Mouse (Mus musculus) megakaryocyte progenitor cell, adult 5-6 weeks (primary cell): ENCODE results near the gene 1110004F10Rik. TPM values are rescaled to one million over a fixed set of nuclear protein-coding genes. Genes with fewer than 3 reads are reported as not detected.

Source experiments
- ATAC-seq: replicated peaks from 2 replicates; pipeline ENCODE4 v1.8.0; 2016; ENCODE audit warnings: mild to moderate bottlenecking, moderate TSS enrichment, inconsistent platforms; ENCODE audit not compliant: poor library complexity
- total RNA-seq, 2 experiments: library from RNA; stranded (forward) in 1 of 2; stranded (reverse) in 1 of 2; fragments of 157-497, 149-512 nt in 1 of 2; fragments of 200-1000 nt in 1 of 2; gene quantifications; 2 replicates each; pipeline versions ENCODE4 v1.2.3 to v1.2.4; 2015 to 2017

The 1110004F10Rik gene
- total RNA-seq, 2 experiments from 2014 or later, result 157 to 268 TPM

GRCm38 (mm10) chr7:116134413-116135292 is 95.5 kb downstream of the 1110004F10Rik start:
- peak; percentile 18; the same call in 1 of the 2 replicates for ATAC-seq

GRCm38 (mm10) chr7:116137149-116137548 is 98.0 kb downstream of the 1110004F10Rik start:
- ATAC-seq, result peak; percentile 38

- ATAC-seq, result no peak
Measured at GRCm38 (mm10) chr7:116137671-116138070, 98.5 kb downstream of the 1110004F10Rik start.

- no peak for ATAC-seq
Measured at GRCm38 (mm10) chr7:116145030-116145429, 105.8 kb downstream of the 1110004F10Rik start.

- no peak for ATAC-seq
Measured at GRCm38 (mm10) chr7:116147114-116147513, 107.9 kb downstream of the 1110004F10Rik start.

GRCm38 (mm10) chr7:116149568-116149967 is 110.4 kb downstream of the 1110004F10Rik start:
- peak; percentile 92 for ATAC-seq

- ATAC-seq, result peak; percentile 35; the same call in 1 of the 2 replicates
Measured at GRCm38 (mm10) chr7:116153781-116154368, 114.7 kb downstream of the 1110004F10Rik start.

Other genes with a start within 250 kb of the 1110004F10Rik start
- 1.1 and 1.8 TPM in 2 replicates for gene Sox6, start 601 bp upstream of the 1110004F10Rik start, total RNA-seq (2015)
- gene Sox6, start 601 bp upstream of the 1110004F10Rik start, total RNA-seq (2017), result 1.8 and 3.0 TPM in 2 replicates
- gene Gm4353, start 45.2 kb downstream of the 1110004F10Rik start, total RNA-seq (2015), result 1.6 and 1.8 TPM in 2 replicates
- gene Gm4353, start 45.2 kb downstream of the 1110004F10Rik start, total RNA-seq (2017), result 0.83 and 2.2 TPM in 2 replicates